Mouse (Mus musculus) urinary bladder, postnatal 4 days (tissue): ENCODE measurements around the gene Pou2f2.

Source experiments
- DNase-seq, 2 experiments: peaks; one replicate each; pipeline ENCODE4 v3.0.0; 2021 to 2022; ENCODE audit warnings: low spot score in 2 of 2

Pou2f2 gene

DNA sequence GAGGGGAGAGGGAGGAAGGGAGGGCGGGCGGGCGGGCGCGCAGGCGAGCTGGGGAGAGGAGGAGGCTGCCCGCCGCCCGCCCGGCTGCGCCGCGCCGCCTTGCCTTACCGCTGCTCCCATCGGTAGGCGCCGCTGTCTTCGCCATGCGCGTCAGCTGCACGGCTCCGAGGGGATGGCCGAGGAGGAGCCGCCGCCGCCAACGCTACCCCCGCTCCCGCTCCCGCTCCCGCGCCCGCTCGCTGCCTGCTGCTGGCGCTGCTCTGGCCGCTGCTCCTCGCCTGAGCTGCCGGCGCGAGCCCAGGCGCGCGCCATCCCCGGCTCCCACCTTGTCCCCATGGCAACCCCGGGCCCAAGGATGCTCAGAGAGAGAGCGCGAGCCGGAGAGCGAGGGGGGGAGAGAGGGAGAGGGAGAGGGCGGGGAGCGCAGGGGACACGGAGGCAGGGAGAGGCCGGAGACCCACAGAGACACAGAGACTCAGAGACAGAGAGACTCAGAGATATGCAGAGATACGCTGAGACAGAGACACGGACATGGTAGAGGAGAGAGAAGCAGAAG, at the start of gene Pou2f2:
Gene Pou2f2 (minus strand): TSS at position 121 of the 556 bp plus-strand sequence.
- peak; percentile 52 to 64 for DNase-seq

DNA sequence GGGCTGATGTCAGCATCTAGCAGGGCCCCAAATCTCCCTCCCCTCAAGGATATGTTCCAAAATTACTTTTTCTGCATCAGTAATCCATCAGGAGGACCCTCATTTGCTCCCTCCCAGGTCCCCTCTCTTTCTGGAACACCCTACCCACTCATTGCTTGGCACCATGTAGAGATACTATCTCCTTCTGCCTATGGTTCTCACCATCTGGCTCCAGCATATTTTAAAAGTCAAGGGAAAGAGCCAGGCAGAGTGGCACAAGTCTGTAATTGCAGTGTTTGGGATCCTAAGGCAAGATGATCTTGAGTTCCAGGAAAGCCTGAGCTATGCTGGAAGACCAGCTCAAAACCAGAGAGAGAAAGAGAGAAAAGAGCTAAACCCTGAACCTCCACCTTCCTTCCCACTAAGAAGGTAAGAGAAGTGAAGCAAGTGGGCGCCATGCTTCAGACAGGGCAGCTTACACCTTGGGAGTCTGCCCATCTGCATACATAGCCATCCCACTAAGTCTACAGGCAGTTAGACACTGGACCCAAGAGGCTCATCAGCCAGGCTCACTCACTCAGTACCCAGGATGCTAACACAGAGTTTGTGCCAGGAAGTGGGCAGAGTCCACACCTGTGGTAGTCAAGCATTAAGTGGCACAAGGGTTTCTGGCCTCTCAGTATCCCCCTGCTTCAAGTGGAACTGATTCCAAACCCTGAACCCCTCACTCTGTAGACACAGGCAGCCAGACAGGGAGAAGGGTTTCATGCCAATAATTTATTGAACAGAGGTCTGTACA, 48.2 kb upstream of the Pou2f2 start:
- no peak for DNase-seq

DNA sequence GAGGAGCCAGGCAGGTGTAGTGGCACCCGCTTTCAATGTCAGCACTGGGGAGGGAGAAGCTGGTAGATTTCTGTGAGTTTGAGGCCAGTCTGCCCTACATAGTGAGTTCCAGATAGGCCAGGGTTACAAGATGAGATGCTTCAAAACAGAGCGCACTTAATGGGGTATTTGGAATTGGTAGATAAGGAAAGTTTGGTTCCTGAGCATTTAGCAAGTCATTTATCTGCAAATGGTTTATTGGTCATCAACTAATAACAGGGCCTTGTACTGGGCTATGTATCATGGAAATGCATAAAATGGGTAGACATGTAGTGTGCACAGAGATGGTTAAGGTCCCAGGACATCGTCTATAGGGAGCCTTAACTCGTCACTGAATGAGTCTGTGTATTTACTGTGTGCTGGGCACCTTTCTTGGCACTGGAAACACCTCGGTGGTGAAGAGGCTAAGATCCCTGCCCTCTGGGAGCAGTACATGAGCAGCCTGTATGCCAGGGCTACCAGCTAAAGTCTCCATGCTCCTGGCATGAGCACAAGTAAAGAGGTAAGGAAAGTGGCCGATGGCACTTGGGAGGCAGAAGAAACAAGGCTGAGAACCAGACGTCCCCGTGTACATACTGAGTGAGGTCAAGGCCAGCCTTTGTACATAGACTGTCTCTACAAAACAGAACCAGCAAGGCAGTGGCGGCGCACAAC, 42.9 kb upstream of the Pou2f2 start:
- DNase-seq: no peak

DNA sequence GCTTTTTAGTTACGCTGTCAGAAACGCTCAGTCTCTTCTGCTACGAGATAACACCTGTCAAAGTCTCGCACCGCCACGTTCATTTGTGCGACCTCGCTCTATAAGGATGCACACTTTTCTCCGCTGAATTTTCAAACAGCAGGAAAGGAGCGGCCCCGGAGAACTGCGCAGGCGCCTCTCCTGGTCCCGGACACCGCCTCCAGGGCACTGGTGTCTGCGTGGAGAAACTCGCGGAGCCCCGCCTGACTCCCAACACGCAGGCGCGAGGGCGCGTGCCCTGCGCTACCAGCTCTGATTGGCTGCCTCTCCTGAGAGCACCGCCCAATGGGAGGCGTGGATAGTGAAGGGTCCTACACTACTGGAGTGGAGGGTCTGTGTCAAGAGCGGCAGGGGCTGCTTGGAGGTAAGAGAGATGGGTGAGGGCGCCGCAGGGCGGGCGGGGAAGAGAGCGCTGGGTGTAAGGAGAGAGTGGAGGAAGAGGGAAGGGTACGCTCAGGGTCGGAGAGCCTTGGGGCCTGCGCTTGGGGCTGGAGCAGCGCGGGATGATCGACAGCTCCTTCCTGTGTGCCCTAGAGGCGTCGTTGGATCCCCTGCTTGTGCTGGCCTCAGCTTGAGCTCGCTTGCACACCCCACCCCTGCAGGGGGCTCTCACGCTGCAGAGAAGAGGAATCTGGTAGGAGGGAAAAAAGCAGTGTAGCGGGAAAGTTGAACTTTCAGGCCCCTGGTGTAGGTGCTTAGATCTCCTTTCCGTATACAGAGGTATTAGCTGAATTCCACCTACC, 41.8 kb upstream of the Pou2f2 start, which contains the start of gene Zfp526:
Gene Zfp526 (plus strand): TSS at position 324 of the 782 bp plus-strand sequence.
- DNase-seq: peak; percentile 98

DNA sequence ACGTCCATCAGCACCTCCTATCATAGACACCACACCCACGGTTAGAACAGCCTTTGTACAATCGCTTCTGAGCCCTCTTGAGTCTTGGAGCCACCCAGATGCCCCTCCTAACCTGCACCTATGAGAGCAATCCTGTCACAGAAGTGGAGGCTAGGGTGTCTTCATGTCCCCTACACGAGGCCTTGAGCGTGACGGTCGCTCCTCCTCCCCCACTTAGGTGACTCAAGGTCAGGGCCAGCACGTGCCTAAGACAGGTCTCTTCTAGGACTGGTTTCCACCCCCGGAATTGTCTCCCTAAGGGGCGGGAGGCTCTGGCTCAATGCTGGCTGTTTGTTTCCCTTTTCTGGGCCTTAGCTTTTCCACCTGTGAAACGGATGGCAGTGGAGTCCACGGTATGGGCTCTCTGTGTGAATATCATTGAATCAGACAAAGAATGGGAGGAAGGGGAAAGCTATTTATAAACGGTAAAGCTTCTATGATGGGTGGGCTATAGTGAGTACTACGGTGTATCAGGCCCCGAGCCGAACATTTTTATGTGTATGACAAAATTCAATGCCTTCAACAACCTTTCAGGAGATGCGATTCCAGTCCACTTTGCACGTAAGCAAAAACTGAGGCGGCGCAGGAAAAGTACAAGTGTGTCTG, 41.1 kb upstream of the Pou2f2 start, which contains the start of gene Dedd2:
Gene Dedd2 (minus strand): TSS at position 159 of the 645 bp plus-strand sequence.
- no peak for DNase-seq

DNA sequence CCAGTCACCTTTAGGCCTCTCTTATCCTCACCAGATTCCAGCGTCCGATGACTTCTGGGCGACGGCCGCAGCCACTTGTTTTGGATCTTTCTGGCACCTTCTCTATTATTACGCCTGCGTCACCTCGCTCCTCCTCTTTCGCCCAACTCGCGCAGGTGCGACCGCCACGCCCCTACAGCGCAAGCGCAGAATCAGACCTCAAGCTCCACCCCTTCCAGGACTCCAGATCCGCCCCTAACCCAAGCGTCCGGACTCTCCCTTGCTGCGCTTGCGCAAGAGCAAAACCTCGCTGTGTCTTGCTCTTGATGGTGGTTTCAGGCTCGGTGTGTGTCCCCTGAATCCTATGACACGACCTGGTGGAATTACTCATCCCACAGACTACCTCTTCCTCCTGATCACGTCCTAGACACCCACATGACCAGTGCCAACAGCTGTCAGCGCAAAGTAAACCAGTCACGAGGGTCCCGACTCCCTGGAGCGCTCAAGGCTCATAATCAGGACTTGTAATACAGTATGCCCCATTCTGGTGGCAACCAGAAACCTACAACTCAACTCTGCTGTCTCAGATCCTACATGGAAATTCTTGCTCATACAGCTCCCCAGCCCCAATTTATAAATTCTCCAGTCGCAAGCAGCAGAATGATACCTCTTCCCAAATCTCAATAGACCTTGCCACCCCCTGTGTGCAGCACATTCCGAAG, 40.4 kb upstream of the Pou2f2 start:
- DNase-seq: peak; percentile 88 to 94

DNA sequence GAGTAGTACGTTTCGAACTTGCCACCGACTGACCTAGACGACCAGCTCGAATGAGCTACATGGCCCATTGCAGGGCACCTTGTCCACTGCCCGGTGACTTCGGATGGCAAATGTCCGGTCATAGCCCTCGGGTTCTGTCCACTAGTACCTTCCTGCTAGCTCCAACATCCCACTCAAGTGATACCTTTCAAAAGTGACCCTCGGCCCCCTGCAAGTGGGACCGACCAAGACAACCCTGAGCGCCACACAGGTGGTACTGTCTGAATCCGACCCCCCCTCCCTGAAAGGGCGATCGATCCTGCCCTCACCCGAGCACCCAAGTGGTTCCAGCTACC, 39.9 kb upstream of the Pou2f2 start:
- DNase-seq: no peak

DNA sequence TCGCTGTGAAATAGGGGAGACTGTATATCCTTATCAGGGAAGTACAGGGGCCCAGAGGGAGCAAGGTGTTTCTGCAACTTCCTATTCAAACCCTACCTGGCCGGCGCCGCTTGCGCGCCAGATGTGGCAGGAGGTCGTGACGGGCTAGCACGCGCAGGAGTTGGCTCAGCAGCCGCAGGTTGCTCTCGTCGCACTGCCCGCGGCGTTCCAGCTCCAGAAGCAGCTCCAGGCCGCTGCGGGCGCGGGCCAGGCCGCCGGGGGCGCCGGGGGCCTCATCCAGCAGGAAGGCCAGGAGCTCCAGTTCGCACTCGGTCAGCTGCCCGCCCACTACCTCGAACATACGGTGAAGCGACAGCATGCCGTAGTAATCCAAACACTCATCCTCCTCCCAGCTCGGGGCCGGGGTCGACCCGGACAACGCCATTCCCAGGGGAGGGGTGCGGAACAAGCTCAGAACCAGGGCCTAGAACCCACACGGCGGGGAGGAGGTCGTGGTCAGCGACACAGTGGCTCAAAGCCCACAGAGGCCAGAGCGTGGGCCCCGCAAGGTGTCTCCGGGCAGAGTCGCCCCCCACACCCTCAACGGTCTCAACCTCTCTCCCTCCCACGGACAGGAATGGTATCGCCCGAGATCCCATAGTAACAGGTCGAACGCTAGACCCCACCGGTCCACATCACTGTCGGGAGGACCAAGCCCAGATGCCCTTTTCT, 39.3 kb upstream of the Pou2f2 start:
- peak in 1 of 2 experiments; percentile 53 for DNase-seq

DNA sequence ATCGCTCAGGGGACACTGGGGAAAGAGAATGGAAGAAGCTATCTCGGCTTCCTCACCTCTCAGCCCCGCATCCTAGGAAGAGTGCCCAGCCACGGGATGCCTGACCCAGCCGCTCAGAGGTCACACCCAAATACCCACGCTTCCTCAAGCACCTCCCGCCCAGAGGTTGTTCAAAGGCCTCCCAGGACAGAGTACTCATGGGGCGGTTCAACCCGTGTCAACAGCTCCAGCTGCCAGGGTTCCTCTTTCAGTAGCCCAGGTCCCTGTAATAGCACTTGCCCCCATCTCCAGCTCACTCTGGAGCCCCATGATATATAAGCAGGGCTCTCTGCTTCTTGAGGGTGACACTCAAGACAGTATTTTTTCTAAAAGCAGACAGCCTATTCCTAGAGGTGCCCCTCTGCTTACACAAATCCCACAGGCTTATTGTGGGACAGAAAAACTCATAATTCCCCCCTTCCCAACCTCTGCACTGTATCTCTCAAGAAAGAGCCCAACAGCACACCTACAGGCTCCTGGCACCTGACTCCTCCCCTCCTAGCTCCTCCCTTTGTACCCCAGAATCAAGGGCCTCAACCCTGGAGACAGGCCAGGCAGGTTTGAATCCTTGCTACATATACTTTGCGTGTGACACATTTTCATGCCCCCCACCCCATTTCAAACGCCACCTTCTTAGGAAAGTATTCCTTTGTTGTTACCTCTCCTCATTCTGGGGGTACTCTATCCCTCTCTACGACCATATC, 38.3 kb upstream of the Pou2f2 start:
- no peak for DNase-seq

DNA sequence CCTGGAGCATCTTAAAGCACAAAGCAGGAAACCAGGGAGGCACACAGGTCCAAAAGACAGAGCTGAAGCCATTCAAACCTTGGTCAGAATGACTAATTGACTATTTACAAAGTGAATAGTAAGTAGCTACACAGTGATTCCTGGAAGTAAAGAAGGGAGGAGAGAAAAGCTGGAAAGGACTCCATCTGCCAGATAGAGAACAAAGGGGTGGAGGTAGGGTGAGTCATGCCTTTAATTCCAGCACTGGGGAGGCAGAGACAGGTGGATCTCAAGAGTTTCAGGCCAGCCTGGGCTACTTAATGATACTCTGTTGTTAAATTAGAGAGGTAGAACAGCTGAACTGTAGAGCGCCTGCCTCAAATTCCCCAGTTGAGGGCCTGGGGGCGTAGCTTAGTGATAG, 34.6 kb upstream of the Pou2f2 start:
- DNase-seq: no peak

DNA sequence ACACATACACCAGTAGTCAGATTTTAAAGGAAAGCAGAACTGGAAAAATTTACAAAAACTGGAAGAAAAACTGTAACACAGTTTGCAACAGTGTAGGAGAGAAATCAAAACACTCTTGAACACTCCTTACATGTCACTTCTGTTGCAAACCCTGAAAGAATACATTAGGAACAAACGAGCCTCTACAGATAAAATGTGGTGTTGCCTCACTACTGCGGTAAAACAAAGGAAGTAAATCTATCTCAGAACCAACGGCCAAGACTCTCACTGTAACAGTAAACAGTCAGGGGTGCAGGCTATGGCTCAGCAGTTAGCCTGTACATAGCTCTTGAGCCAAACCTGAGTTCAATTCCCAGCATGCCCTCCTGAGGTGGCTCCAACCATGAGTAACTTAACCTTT, 33.6 kb upstream of the Pou2f2 start:
- no peak for DNase-seq

DNA sequence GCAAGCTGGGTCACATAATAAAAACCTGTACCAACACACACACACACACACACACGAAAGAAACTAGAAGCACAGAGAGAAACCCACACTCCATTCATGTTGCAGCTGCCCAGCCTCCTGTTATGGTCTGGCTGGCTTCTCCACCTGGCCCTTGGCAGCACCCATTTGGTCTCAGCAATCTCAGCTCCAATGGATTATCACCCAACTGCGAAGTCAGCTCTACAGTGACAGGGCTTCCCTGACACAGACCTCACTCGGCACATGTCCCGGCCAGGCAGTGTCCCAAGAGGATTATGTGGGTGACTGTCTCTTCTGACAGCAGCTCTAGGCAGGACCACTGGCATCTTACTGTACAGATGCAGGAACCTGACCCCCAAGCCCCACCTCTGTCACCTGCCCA, 31.0 kb upstream of the Pou2f2 start:
- DNase-seq: no peak

DNA sequence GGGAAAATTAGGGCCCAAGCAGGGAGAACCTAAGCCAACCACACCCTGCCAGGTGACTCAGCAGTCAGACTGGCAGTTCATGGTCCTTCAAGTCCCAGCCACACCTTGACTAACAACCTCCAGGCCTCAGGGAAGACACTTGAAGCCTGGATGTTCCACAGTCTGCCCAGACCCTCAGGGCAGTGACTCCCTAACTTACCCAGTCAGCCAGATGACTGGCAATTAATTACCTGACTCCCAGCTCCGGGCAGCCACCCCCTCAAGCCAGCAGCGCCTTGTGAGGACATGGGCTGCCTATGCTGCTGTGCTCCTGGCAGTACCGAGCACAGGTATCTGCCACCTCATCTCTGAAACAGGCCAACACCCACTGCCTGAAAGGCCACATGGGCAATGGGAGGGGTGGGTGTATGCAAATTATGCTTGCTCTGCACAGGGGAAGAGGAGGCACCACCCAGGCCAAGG, 29.7 kb upstream of the Pou2f2 start:
- no peak for DNase-seq

DNA sequence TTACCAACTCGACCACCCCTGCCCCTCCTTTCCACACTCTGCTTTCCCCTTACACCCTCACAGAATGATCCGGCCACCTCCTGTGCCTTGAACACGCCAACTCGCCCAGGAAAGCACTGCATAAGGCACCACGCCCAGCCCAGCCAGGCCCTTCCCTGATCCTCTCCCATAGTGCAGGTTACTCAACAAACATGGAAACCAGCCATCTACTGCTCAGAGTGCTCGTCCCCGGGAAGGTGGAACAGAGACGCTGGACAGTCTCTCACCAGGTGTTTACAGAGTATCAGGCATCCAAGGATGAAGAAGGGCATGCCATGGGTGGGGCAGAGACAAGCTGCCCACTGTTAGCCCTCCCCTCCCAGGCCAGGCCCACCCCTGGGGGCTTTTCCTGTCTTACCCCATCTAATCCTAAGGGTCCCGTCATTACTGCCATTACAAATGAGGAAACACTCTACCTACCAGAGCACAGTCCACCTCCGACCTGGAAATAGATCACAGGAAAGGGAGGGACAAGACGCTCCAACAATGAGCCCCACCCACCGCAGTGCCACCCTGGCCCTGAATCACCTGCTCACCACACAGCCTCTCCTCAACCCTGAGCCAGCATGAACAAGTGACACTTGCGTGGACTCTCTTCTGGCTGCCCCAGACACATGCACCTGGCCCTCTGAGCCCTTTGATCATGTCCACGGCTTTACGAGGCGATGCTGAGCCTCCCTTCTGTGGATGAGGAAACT, 26.7 kb upstream of the Pou2f2 start:
- no peak for DNase-seq

DNA sequence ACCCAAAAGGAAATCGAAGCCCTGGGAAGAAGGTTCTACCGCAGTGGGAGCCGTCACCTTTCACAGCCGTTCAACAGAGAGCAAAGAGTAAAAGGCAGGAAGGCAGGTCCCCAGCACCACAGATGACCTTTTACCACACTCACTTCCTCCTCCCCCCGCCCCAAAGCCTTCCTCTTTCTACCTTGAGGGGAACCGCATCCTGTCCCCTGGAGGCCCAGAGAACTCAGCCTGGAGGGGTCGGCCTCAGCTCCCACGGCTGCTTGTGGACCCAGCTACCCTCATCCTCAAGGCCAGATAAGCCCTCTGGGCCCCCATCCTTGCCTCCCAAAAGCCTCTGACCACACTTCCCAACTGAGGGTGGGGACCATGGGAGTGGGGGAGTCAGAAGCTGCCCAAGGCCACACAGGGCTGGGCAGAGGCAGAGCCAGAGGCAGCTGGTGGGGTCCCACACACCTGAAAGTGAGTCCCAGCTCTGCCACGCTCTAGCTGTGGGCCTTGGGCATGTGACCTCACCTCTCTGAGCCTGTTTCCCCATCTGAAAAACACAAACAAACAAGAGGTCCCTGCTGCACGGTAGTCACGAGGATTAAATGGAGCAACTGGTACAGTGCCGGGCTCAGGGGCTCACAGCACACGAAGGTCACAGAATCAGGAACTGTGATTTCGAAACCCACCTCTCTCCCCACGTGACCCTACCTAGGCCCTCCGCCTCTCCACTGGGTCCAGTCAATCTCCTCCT, 26.0 kb upstream of the Pou2f2 start:
- no peak for DNase-seq

DNA sequence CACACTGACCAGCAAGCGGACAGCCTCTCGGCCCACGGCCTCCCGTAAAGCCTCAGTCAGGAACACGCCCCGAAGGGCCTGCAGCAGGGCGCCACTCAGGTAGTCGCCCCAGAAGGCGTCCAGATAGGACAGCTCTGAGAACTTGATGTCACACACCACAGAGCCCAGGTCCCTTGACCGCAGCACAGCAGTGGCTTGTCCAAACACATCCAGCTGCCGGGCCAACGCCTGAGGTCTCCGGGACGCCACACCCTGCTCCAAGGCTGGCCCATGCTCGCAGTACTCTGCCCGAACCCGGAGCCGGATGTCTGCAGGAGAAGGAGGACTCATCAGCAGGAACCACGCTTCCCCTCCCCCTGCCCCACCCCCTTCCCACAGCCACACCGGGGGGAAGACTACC, 24.1 kb upstream of the Pou2f2 start:
- no peak for DNase-seq

DNA sequence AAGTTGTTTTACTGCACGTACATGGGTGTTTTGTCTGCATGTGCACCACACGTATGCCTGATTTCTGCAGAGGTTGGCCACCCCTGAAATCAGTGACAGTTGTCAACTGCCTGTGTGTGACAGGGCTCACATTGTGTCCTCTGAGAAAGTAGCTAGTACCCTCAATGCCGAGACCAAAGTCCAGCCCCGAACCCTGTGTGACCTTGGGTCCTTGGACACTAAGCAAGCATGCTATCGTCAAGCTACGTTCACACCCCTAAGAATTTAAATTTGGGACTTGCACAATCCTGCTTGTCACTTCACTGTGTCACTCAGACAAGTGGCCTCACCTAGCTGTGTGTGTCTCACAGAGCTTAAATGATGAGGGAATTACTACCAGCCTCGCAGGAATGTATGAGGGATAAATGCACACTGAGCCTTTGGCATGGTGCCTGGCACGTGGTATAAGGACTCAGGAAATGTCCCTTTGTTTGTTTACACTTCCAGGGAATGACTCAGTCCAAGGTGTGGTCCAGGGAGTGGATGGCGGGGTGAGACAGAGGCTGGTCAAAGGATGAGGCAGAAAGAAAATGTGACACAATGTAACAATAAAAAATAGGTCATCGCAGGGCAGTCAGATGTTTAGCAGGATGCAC, 18.0 kb upstream of the Pou2f2 start:
- no peak for DNase-seq

DNA sequence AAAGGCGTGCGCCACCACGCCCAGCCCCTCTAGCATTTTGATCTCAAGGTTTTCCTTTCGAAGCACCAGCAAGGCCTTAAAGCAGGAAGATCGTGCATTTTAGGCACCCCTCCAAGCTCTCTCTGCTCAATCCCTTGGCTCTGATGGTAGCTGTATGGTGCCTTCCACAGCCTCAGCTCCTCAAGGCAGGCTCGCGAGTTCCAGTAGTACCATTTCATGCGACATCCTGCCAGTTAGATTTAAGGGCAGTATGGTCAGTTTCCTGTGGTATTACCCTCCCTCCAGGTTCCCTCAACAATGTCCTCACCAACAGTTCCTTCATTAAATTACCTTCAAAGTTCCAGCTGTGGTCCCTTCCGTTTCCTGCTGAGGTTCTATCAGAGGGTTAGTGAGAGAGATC, 16.6 kb upstream of the Pou2f2 start:
- DNase-seq: no peak
